Mouse (Mus musculus): Measurements from ENCODE around the gene Adam23. TPM values are rescaled to one million over a fixed set of nuclear protein-coding genes. Genes with fewer than 3 reads are reported as not detected.

Adam23 gene
- total RNA-seq, 4 experiments from 2014 or later: 161 to 180 (median 175) TPM

DNA sequence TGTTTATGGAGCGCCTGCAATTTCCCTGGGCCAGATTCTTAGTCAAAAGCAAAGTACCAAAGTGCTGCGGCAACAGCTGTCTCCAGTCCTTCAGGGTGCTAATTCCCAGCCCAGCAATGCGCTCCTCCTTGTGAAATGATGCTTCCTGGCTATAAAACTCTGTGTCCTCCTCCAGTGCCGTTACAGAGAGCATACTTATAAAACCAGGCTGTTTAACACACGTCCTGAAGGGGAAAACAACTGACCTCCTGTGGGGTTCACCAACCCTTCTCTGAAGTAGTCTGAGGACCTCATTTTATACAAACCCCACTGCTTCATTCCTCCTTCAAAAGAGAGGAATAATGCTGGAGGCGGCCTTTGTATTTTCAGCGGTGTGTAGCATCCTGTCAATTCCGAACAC is 28.0 kb downstream of the Adam23 start:
- no peak for DNase-seq (ENCODE audit: low spot score in 2 of 2)

DNA sequence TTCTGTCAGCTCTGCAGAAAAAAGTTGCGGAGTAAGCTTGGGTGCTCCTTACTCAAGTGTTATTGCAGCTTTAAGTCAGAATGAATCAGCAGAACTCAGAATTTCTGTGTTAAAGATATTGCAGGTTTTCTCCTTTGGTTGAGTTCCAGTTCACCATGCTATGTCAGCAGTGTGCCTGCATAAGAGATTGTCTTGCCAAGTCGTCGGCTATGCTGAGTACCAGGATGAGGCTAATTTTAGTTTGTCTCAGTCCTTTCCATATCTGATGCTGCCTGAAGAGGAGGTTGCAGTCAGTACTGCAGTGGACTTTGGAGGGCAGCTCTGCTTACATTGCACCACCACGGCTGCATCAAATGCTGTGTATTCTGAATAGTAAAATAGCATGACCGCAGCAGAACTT is 33.3 kb downstream of the Adam23 start:
- DNase-seq (ENCODE audit: low spot score in 2 of 2): no peak

DNA sequence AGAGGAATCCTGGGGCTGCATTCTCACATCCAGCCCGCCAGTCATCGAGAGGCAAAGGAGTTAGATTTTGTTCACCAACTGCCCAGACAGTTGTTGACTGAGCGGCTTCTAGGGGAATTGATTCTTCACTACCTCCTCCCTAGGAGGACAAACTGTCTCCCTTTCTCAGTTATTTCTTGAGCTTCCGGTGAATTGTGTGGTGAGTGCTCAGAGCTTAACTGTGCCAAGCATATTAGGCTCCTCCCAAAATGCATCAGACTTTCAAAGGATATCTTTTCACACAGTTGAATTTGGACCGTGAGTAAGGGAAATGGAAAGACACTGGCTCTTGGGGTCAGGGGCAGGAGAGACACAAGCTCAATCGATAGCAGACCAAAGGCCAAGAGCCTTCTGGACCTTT is 39.0 kb downstream of the Adam23 start:
- no peak for DNase-seq (ENCODE audit: low spot score in 2 of 2)

DNA sequence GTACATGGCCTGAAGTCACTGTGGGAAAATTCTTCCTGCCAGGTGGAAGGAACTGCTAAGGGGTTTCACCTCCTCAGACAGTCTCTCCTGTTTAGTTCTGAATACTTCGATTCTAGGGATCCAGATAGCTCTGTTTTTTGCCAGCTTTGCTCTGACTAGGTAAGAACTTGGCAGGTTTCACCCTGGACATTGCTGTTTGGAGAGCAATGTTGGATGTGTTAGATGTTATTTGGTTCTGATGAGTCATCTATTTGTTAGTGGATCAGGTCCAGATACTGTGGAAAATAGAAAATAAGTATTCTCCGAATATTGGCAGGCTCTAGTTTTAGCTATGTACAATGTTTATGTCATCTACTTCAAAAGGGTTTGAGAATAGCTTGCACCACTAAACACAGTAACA is 41.0 kb downstream of the Adam23 start:
- no peak for DNase-seq (ENCODE audit: low spot score in 2 of 2)

DNA sequence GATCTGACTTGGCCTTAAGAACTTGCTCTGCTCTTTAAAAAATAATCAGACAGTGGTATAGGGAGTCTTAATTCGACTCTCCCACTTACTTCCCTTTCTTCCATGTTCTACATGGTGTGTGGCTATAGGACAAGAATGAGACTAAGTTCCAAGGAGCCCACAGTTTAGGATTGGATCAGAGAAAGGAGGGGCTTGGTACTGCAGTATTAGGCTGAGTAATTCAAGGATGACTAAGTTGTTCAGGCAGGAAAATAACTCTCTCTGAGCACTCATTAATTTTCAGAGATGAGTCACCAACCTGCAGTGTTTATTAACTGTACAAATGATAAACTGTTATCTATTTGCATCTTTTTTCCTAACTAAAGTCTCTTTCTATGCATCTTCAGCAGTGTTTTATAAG is 45.3 kb downstream of the Adam23 start:
- DNase-seq (ENCODE audit: low spot score in 2 of 2): no peak

DNA sequence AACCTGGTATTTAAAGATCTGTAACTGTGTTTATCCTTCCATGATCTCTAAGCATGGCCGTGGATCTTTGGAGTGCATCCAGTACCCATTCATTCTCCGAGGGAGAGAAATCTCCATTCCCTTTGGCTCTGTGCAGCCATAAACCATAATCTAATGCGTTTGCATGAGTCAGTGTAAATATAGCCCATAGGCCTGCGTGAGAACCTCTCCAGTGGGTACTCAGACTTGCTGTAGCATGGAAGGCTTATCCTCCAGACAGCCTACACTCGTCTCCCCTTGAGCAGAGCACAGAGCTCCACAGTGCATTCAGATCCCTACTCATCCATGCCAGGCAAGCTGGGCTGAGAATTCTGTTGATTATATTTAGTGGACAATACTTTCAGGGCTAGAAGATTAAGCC is 47.6 kb downstream of the Adam23 start:
- DNase-seq (ENCODE audit: low spot score in 2 of 2): no peak

DNA sequence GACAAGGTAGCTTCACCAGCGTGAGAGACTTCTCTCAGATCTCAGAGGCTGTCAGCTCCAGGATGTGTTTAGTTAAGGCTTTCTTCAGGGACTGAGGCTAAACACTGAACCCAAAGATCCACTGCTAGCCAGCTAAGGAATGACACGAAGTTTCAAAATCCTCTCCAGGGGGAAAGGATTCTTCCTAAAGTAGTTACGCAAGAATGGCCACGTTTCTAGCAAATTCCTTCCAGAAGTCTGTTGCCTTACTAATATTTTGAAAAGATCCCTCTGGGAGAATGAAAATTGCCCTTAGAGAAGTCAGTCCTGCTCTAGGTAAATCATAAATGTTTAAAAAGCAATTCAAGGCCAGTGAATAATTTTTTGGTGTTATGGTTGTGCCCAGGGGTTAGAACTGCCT is 61.7 kb downstream of the Adam23 start:
- DNase-seq (ENCODE audit: low spot score in 2 of 2): no peak

DNA sequence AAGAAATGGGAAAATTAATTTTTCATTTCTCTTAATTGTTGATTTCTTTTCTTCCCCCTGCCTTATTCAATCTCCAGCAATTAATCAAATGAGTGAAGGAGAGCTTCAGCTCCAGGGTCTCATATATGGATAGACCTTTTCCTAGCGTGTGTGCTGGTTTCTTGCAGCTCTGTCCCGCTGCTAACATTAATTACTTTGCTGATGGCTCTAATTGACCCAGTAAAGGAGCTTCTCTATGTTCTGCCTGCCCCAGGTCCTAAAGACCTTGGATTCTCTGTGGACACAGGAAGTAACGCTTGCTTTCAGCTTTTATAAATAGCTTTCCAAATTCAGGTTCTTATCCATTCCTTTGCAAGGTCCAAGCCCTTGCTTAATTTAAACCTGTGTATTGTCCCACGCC is 63.1 kb downstream of the Adam23 start:
- no peak for DNase-seq (ENCODE audit: low spot score in 2 of 2)

DNA sequence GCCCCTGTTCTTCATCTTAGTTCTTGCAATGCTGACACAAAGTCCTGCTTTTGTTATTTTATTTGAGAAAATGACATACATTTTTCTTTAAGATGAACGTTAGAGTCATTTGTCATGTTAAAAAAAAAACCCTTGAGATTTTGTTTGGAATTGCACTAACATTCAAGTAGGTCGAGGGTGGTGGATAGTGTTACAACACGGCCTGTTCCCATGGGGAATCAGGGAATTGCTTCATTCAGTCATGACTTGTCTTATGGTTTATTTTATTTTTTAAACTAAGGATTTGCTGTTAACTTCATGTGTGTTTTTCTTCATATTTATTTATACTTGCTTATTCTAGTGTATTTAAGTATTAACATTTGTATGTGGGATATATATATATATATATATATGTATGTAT is 65.7 kb downstream of the Adam23 start:
- DNase-seq (ENCODE audit: low spot score in 2 of 2): no peak

DNA sequence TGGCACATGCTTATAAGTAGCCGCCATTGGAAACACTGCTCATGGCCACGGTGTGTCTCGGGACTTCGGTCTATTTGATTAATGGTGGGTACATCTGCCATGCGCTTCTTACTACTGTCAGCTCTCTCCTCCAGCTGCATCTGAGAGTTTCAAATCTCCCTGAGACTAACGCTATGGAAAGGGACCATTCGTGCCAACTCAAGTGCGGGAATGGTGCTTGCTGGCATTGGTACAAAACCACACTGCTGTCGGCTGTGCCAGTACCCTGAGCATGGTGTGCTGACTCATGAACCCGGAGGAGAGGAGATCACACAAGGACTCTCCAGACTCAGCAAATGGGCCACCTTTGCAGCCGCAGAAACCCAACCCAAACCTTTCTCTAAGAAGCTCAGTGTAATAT is 72.1 kb downstream of the Adam23 start:
- no peak for DNase-seq (ENCODE audit: low spot score in 2 of 2)

DNA sequence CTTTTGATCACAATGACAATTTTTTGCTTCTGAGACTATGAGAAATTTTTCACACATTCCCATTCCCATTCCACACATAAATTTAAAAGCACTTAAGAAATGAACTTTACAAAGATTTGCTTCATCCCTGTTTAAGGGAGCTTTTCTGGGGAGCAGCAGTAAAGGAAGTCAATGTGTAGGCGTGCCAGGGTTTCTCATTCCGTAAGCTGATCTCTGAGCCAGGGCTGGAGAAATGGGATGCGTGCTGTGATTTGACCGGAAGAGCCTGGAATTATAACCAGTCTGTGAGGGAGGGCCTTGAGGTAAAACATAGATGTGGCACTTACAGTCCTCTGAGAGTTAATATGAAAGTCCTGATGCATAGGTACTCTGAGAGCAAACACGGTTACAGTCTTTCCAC is 73.1 kb downstream of the Adam23 start:
- DNase-seq (ENCODE audit: low spot score in 2 of 2): no peak

DNA sequence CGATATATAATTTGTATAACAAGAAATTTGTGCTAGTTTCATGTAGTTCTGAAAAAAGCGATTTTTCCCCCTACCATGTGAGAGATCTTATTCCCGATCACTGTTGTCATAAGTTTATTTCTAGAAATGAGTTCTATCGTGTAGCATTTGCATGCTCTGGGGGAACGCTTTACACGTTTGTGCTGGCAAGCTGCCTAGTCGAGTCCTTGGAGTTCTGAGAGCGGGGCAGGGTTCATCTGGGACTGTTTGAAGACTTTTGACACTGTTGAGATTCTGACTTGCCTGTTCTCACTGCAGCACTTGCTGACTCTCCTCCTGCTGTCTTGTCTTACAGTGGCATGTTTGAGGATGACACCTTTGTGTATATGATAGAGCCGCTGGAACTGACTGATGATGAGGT is 84.2 kb downstream of the Adam23 start:
- DNase-seq (ENCODE audit: low spot score in 2 of 2): no peak

DNA sequence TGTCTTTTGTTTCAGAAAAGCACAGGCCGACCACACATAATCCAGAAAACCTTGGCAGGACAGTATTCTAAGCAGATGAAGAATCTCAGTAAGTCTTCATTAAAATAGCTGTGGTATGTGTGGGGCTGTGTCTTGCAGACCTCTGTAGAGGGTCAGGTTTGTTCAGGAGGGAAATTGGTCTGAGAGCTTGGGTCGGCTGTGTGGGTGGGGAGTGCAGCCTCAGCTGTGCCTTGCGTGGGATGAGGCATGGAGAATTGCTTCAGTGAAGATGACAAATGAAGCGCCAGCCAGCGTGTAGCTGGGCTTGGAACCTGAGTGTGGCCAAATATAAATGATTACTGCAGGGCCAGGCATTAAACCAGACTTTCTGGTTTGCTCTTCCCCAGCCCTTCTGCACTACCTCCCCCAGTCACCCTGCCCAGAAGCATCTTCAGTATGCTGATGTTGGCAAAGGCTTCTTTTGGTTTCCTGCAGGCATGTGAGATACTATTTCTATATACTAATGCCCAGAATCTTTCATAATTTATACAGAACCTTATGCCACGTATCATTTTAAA is 88.7 kb downstream of the Adam23 start:
- no peak for DNase-seq (ENCODE audit: low spot score in 2 of 2)

DNA sequence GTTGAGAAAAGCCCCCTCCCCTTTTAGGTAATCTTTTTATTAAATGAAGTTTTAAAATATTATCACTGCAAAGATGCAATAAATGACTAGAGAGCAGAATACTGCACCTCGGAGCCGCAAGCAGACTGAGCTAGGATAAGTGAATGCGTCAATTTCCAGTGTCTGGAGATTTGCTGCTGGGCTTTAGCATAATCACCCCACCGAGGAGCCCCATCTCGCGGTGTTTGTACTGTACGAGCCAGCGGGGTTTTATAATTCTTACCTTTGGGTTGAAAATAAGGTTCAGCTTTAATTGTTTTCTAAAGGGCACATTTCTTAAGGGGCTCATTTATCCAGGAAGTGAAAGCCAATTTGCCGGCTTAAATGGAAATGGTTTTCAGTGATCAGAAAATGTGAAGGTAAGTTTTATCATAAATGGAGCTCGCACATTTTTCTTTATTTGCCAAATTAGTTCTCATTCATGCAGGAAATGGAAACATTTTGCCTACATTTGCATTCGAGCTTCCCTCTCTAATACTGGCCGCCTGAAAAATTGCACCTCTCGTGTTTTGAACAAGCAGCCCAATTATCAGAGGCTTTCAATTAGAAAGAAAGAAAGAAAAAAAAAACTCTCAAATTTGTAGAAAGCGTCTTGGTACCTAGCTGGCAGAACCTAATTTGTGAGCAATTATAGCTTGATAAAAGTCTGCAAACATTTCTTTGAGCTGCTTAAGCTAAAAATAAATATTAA is 94.4 kb downstream of the Adam23 start:
- no peak for DNase-seq (ENCODE audit: low spot score in 2 of 2)

DNA sequence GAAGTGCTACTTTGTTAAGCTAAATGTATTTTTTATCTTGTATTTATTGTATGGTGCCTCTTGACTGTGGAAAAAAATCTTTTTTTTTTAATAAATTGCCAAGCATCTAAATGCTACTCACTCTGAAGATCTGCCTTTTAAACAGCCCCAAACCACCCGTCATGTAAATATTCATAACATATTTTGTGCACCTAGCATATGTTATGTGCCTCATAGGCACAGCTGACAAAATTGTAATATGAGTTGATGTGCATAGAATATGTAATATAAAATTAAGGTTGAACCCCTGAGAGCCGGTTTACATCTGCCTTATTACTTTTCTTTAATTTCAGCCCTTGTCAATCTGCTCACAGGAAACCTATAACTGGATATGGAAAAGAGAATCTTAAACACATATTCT is 98.4 kb downstream of the Adam23 start:
- DNase-seq (ENCODE audit: low spot score in 2 of 2): no peak

DNA sequence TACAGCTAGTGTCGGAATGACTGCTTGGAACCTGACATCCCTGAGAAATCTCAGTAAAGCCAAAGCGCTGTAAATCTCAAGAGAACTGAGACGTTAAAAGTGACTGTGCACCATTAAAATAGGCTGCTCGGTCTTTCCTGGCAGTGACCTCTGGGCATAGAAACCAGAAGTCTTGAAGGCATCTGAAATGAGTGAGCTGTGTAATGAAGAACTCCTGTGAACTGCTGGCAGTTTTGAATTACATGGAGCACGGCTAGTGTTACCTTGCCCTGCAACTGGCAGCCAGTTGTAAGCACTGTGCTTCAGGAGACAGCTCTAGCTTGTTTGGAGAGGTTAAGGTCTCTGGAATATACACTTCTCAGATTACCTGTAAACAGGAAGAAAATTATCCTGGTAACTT is 107.3 kb downstream of the Adam23 start:
- DNase-seq (ENCODE audit: low spot score in 2 of 2): no peak

DNA sequence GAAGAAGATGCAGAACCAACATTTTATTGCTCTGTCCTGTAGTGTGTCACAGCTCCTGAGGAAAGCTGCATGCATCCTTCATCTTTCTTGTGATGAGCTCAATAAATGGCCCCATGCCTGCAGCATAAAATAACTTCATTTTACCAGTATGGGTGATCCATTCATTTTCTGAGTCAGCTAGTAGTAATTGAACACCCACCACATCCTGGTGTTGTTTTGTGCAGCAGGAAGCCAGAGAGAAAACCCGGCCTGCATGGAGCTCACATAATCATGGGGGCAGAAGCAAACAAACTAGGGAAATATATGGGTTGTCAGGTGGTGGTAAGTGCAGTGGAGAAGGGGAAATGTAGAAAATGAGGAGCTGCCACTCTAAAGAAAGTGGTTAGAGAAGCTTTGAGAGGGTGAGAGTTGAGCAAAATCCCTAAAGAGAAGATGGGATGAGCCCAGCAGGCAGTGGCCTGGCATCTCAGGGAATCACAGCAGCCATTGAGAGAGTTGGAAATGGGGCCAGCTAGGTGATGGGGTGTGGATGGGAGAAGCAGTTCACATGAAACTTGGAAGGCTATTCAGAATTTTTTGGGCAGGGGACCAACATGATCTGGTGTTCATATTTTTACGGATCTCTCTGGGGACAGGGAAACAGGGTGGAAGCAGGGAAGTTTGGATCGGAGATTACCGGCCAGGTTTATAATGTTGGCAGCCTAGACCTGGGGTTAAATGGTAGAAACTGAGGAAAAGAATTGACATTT is 116.3 kb downstream of the Adam23 start:
- DNase-seq (ENCODE audit: low spot score in 2 of 2): no peak

DNA sequence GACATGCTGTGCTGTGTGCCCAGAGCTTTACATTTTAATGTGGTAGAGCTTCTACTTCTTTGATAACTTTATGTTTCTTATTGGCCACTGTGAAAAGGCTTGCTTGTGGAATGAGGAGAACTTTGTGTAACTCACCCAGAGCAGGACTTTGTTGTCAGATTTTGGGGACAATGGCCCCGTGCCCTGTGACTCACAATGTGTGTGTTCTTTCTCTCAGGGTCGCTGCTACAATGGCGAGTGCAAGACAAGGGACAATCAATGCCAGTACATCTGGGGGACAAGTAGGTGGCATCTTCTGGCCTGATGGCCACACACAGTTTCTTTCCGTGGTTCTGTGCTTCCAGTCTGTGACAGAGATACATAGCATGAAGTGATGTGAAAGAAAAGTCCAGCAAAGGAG is 118.2 kb downstream of the Adam23 start:
- no peak for DNase-seq (ENCODE audit: low spot score in 2 of 2)

DNA sequence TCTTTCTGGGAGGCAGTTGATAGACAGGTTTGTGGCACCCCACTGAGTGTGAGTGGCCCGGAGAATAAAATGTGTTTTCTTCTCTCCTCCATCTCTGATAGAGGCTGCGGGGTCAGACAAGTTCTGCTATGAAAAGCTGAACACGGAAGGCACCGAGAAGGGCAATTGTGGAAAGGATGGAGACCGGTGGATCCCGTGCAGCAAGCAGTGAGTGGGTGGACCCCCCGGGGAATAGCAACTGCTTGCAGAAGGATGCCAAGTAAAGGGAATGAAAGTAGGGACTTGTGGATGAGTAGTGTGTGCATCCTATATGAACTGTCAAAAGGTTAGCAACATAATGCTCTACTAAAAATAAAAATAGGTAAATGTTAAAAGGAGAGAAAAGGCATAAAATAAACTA is 120.8 kb downstream of the Adam23 start:
- DNase-seq (ENCODE audit: low spot score in 2 of 2): no peak

DNA sequence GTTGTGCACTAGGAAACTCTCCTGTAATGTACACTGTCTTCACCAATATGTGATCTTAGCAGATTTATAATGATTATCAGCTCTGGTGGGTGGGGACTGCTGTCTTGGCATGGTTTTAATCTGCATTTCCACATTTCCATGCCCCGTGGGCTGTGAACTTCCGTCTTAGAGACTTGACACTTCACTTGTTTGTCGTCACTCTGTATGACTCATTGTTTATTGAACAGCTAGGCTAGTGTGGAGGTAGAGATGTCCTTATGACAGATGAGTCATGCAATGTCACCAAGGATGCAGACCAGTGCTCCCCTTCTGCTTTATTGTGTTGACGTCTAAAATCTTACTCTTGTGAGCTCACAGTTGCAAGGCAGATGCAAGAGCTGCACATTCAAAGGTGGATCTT is 121.3 kb downstream of the Adam23 start:
- no peak for DNase-seq (ENCODE audit: low spot score in 2 of 2)

DNA sequence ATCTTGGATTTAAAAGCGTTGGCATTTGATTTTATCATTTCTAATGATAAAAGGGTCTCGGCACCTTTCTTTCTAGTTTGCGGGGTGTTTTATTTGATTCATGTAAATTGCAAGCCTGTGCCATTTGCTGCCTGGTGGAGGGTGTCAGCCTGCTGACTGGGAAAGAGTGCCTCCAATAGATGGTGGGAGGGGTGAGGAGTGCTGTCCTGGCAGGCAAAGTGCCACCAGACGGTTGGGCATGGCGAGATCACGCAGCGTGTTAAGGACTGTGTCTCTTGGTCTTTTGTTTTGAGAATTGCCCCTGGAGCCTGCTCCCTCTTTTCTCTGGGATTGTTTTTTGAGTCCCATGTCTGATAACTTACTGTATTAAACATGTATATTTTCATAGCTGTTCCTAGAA is 126.5 kb downstream of the Adam23 start:
- DNase-seq (ENCODE audit: low spot score in 2 of 2): no peak

DNA sequence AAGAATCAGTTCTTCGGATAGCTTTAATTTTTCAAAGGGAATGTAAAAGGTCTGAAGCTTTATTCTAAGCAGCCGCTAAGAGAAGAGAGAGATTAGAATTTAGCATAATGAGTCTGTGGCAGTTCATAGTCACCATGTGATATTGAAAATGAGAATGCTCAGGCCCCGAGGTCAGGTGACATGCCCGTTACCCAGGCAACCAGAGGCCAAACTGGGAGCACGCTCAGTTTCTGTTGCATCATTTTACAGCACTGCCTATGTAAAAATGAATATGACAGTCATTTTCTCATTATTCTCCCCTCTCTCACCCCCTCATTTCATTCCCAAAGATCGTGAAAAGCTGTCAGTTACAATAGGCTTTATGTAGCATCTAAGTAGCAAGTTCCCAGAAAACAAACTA is 127.7 kb downstream of the Adam23 start:
- no peak for DNase-seq (ENCODE audit: low spot score in 2 of 2)

All from left cerebral cortex, adult 8-10 months (tissue).